Mouse (Mus musculus): Measurements from ENCODE around the gene Dcun1d4. TPM values are rescaled to one million over a fixed set of nuclear protein-coding genes. Genes with fewer than 3 reads are reported as not detected.
"Not testable (repeated sequence)": the region's sequence is repeated elsewhere in the genome, so short reads cannot be mapped to it uniquely, and the experiment has no call there.

The Dcun1d4 gene
- polyA plus RNA-seq, 1 experiment from 2014 or later, result 53.0 TPM

DNA sequence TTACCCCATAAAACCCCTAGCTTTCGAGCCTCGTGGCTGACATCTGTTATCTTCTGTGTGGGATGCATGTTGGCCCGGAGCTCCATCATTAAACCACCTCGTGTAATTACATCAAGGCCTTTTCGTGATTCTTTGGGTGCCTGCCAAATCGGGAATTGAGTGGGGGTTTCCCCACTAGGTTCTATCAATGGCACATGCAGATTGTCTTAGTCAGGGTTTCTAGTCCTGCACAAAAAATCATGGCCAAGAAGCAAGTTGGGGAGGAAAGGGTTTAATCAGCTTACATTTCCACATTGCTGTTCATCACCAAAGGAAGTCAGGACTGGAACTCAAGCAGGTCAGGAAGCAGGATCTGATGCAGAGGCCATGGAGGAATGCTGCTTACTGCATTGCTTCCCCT lies 103.2 kb downstream of the Dcun1d4 start:
- H3K4me3 ChIP-seq; H3K4me2 ChIP-seq; H3K27ac ChIP-seq; H3K9me3 ChIP-seq; ATAC-seq (ENCODE audit: low FRiP score); H3K27me3 ChIP-seq; H3K9ac ChIP-seq; H3K36me3 ChIP-seq: not testable (repeated sequence)
- 72% methylated on average over 6 of the region's 6 CpGs for WGBS
- peaks cover 11% of the 10 kb centered on the region for H3K4me1 ChIP-seq (replicated peaks)

DNA sequence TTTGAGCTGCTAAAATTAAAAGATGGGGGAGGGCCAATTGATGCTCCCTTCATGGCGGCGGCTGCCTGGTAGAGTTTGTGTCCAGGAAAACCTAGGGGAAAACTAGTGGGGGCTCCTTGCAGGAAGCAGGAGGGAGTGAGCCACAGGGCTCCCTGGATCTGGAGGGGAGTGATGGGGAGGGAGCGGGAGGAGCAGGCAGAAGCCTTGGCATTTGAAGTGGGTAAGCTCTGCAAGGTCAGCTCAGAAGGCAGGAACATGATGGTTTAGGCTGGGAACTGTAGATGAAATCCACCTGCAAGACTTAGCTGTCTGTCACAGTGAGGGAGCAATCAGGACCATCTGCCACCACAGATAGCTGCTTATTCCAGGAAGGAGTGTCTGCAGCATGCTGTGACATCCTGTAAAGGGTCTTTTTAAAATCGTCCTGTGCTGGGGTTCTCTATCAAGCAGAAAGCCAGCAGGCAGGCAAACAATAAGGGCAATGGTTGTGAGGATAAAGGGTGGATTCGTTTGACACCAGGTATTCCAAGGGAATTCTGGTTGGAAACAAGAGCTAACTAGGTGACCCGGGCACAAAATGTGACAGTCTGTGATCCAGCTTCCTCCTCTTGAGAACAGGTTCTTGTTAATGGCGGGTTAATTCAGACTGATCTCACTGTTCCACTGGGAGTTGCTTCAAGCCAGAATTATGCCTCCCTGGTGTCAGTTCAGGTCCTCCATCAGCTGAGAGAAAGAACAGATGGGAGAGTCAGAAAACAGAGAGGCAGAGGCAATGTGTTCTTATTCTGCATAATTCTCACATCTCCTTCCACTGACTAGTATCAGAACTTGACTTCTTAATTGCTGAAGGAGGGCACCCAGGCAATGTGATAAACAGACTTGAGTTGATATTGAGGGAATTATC lies 104.7 kb downstream of the Dcun1d4 start:
- Histone ChIP-seq H3K4me2 (no peak overlapping the region), H3K4me1 (replicated peaks) (peaks cover 11% of the 10 kb centered on the region), H3K9me3 (no peaks in the 10 kb centered on the region), H3K36me3 (no peaks in the 10 kb centered on the region), H3K27me3 (no peaks in the 10 kb centered on the region), H3K27ac (peak overlapping the region; percentile 79), H3K9ac (no peak overlapping the region), H3K4me3 (no peak overlapping the region)
- peak; percentile 43; the same call in 1 of the 2 replicates for ATAC-seq (ENCODE audit: low FRiP score)
- WGBS, result 21% methylated on average over 7 of the region's 7 CpGs

DNA sequence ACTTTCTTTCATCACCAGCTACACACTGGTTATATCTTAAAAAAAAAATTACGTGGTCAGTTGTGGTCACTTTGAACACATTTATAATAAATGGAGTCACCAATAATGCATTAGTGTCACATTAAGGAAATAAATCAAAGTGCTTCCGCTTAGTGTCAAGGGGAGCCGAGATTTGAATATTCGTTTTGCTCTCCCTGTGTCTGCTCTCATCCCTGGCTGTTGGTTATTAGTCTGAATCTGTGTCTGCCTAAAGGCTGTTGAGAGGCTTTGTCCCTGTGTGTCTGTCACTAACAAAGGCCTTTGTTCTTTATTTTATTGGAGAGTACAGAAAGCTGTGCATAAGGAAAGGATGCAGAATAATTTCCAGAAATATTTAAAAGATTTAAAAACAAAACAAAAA lies 105.8 kb downstream of the Dcun1d4 start:
- ATAC-seq (ENCODE audit: low FRiP score), result no peak
- Histone ChIP-seq H3K4me3 (no peak overlapping the region), H3K4me1 (replicated peaks) (peaks cover 11% of the 10 kb centered on the region), H3K36me3 (no peaks in the 10 kb centered on the region), H3K27me3 (no peaks in the 10 kb centered on the region), H3K27ac (peak overlapping the region; percentile 49; the same call in 1 of the 2 replicates), H3K9me3 (no peaks in the 10 kb centered on the region), H3K9ac (no peak overlapping the region), H3K4me2 (no peak overlapping the region)
- 45% methylated on average over 4 of the region's 4 CpGs for WGBS

DNA sequence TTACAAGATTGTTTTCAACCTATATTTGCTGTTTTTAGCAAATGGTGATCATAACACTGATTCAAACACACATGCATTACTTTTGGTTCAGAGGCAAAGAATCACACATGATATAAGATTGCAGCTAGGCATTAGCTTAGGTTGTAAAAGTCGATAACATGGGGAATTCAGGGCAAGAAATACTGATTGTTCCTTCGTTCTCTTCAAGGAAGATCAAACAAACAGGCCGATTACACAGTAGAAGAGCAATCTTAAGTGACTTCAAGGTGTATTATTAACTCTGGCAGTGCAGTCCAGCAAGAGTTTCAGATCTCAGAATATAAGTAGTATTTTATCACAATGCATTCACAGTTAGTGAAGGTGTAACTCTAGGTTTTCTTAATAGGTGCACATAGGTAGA lies 106.3 kb downstream of the Dcun1d4 start:
- Histone ChIP-seq H3K4me1 (replicated peaks) (peaks cover 11% of the 10 kb centered on the region), H3K36me3 (no peaks in the 10 kb centered on the region), H3K27ac (no peak overlapping the region), H3K9me3 (no peaks in the 10 kb centered on the region), H3K4me3 (no peak overlapping the region), H3K9ac (no peak overlapping the region), H3K4me2 (no peak overlapping the region), H3K27me3 (no peaks in the 10 kb centered on the region)
- ATAC-seq (ENCODE audit: low FRiP score), result no peak
- WGBS, result 76% methylated on average over 3 of the region's 3 CpGs

DNA sequence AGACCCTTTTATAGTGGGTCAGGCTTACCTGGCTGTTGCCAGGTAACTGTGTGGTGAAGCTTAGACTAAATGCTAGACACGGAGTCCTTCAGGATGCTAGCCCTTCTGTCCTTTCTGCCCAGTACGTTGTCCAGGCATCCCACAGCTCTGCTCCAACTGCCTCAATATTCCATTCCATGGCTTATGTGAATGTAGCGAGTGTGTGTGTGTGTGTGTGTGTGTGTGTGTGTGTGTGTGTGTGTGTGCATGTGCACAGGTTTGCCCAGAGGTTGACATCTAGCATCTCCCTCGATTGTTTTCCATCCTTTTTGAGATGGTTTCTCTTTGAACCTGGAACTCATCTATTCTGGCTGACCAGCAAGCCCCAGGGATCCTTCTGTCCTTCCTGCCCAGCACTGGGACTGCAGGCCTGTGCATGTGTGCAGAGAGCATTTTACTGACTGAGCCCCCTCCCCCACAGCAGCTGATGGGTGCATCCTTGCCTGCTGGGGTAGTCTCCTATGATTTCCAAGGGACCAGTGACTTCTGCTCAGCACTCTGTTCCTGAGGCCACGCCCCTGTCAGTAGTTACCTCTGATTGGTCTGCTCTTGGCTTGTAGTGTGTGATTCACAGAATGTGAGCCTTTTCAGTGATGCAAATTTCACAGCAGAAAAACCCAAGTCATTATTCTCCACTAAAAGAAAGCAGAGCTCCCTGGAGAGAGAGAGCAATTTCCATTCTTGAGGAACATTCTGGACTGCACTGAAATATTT lies 118.3 kb downstream of the Dcun1d4 start:
- 0 out of 2 replicates have a peak overlapping the region, but pooled peaks have one; percentile 52 for H3K27ac ChIP-seq
- WGBS, result 65% methylated on average over 5 of the region's 5 CpGs
- peak; percentile 77; the same call in 1 of the 2 replicates for ATAC-seq (ENCODE audit: low FRiP score)

DNA sequence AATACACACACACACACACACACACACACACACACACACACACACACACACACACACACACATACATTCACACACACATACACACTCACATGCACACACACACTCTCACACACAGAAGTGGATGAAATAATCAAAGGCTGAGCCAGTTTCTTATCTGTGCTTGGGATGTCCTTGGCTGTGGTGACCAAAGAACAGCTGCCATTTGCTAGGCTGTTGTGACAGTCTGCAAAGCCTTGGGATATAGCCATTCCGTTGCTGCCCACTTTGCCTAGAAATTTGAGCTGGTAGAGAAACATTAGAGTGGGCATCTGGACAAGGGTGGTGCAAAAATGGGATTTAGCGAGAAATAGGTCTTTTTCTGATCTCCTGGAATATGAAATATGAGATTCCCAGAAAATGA lies 119.2 kb downstream of the Dcun1d4 start:
- Histone ChIP-seq H3K9me3 (no peaks in the 10 kb centered on the region), H3K4me3 (no peak overlapping the region), H3K27me3 (no peaks in the 10 kb centered on the region), H3K4me1 (replicated peaks) (peaks cover 23% of the 10 kb centered on the region), H3K27ac (no peak overlapping the region), H3K36me3 (no peaks in the 10 kb centered on the region), H3K9ac (no peak overlapping the region), H3K4me2 (no peak overlapping the region)
- 88% methylated on average over 2 of the region's 2 CpGs for WGBS
- no peak for ATAC-seq (ENCODE audit: low FRiP score)

More for the DNA sequence above, 118.3 kb downstream of the Dcun1d4 start:
- H3K9me3 ChIP-seq, result no peaks in the 10 kb centered on the region
- H3K9ac ChIP-seq, result no peak overlapping the region
- H3K27me3 ChIP-seq, result no peaks in the 10 kb centered on the region
- H3K4me2 ChIP-seq, result no peak overlapping the region
- H3K4me1 ChIP-seq (replicated peaks), result peaks cover 23% of the 10 kb centered on the region
- H3K4me3 ChIP-seq, result no peak overlapping the region
- no peaks in the 10 kb centered on the region for H3K36me3 ChIP-seq

DNA sequence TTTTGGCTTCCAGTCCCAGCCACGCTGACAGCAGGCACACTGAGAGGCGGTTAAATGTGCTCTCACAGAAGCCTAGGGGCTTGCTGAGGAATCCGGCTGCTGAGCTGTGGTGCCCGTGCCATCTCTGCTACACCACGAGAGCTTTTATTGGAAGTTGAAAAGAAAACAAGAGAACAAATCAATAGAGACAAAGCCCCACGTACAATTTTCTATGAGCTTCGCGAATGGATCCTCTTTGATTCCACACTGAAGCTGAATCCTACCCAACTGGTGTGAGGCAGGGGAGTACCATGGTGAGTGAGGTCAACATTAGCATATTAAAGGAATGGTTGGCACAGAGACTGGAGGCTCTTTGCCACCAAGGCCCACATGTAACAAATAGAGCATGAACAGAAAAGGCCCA lies 120.6 kb downstream of the Dcun1d4 start:
- H3K9me3 ChIP-seq, result no peaks in the 10 kb centered on the region; the same call in 1 of the 2 replicates
- H3K4me2 ChIP-seq, result no peak overlapping the region
- H3K4me1 ChIP-seq (replicated peaks), result peaks cover 23% of the 10 kb centered on the region
- H3K4me3 ChIP-seq, result no peak overlapping the region
- H3K36me3 ChIP-seq, result no peaks in the 10 kb centered on the region
- H3K9ac ChIP-seq, result no peak overlapping the region
- 36% methylated on average over 8 of the region's 8 CpGs for WGBS
- H3K27me3 ChIP-seq, result no peaks in the 10 kb centered on the region
- ATAC-seq (ENCODE audit: low FRiP score), result 0 out of 2 replicates have a peak, but pooled peaks have one; percentile 57
- no peak overlapping the region for H3K27ac ChIP-seq

DNA sequence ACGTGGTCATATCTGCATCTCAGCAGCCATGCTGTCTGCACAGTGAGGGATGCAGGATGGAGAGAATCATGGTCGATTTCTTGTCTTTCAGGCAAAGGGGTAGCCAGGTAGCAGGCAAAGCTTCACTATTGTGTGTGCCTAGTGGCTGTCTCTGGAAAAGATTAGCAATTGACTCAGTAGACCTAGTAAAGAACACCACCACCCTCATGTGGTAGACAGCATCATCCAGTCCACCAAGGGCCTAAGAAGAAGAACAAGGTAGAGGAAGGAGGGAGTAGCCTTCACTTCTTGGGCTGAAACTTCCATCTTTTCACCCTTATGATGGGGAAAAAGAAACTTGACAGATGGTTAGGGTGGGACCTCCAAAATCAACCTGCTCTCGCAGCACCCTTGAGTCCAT lies 122.1 kb downstream of the Dcun1d4 start:
- Histone ChIP-seq H3K27me3 (no peaks in the 10 kb centered on the region), H3K4me2 (no peak overlapping the region), H3K27ac (no peak overlapping the region), H3K9me3 (no peaks in the 10 kb centered on the region; the same call in 1 of the 2 replicates), H3K9ac (no peak overlapping the region), H3K4me3 (no peak overlapping the region), H3K36me3 (no peaks in the 10 kb centered on the region), H3K4me1 (replicated peaks) (peaks cover 23% of the 10 kb centered on the region)
- no peak for ATAC-seq (ENCODE audit: low FRiP score)
- whole genome bisulfite sequencing, result 82% methylated on average over 3 of the region's 3 CpGs

DNA sequence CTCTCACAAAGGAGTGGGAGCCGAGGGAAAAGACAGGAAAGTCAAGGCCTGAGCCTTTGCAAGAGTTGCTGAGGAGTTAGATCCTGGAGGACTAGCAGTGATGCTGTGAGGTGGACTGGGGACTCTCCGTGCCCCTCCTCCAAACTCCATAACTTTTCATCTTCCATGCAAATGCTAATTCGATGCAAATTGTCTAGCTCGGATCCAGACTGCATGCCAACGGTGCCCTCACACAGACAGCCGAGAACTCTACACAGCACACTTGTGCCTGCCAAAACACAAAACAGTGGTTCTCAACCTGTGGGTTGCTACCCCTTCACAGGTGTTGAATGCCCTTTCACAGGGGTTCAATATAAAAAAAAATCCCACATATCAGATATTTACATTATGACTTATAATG lies 123.7 kb downstream of the Dcun1d4 start:
- H3K9ac ChIP-seq, result no peak overlapping the region
- no peak overlapping the region for H3K4me3 ChIP-seq
- no peak overlapping the region for H3K4me2 ChIP-seq
- H3K27ac ChIP-seq, result no peak overlapping the region
- no peak for ATAC-seq (ENCODE audit: low FRiP score)
- H3K36me3 ChIP-seq, result no peaks in the 10 kb centered on the region
- H3K4me1 ChIP-seq (replicated peaks), result peaks cover 16% of the 10 kb centered on the region
- no peaks in the 10 kb centered on the region; the same call in 1 of the 2 replicates for H3K9me3 ChIP-seq
- WGBS, result 73% methylated on average over 6 of the region's 6 CpGs
- H3K27me3 ChIP-seq, result no peaks in the 10 kb centered on the region

DNA sequence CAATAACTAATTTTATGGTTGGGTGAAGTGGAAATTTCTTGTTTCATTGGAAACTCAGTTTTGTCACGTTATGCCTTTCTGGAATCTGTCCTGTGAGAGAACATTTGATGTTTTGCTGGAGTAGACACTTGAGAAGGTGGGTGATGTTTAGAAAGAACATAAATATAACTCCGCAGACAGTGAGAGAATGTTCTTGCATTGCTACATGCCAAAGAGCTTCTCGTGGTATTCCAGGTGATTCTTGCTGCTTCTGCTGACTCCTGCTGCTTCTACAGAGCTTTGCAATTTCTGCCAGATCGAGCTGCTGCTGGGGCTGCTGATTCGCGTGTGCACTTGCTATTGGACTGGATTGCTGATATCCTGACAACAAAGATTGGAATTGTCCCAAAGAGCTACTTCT lies 124.2 kb downstream of the Dcun1d4 start:
- H3K4me2 ChIP-seq, result no peak overlapping the region
- no peak overlapping the region for H3K27ac ChIP-seq
- no peak overlapping the region for H3K4me3 ChIP-seq
- no peak for ATAC-seq (ENCODE audit: low FRiP score)
- no peak overlapping the region for H3K9ac ChIP-seq
- H3K9me3 ChIP-seq, result peaks cover under 1% of the 10 kb centered on the region
- no peaks in the 10 kb centered on the region for H3K27me3 ChIP-seq
- no peaks in the 10 kb centered on the region for H3K36me3 ChIP-seq
- WGBS, result 91% methylated on average over 6 of the region's 6 CpGs
- peaks cover 15% of the 10 kb centered on the region for H3K4me1 ChIP-seq (replicated peaks)

Data from hindbrain, embryonic 13.5 days (tissue).